Comparison of ENCODE assay signal across 15 mouse cellular contexts in genomic region chr8:6973961-6974360, GRCm38 (mm10).
"Had no signal": no experiment of that assay in that cellular context is flagged by ENCODE, and none has a peak within 500 bp of the region (broad histone marks: within the 10 kb centered on the region; RNA-seq: fewer than 3 reads in every experiment).

No protein-coding gene starts in this region.

- DNase-seq: kidney, adult 18-20 months; kidney, postnatal 10 days; kidney, postnatal 4 days; liver; liver, embryonic 13.5 days; liver, postnatal 0 days; lung, postnatal 14 days; midbrain, embryonic 14.5 days; right cerebral cortex, postnatal 14 days; thymus, postnatal 36 days had no signal

- H3K4me2 ChIP-seq: limb, embryonic 12.5 days; liver, embryonic 13.5 days; lung, embryonic 15.5 days had no signal

- H3K4me3 ChIP-seq: layer of hippocampus, adult 2 months; limb, embryonic 12.5 days; liver, embryonic 13.5 days; lung, embryonic 15.5 days; megakaryocyte, embryonic 14.5 days had no signal

- H3K27me3 ChIP-seq: liver, embryonic 13.5 days; lung, embryonic 15.5 days; megakaryocyte, embryonic 14.5 days had no signal

- H3K9me3 ChIP-seq: limb, embryonic 12.5 days; liver, embryonic 13.5 days; lung, embryonic 15.5 days had no signal

- ATAC-seq: liver, postnatal 0 days had no signal

- H3K36me3 ChIP-seq: limb, embryonic 12.5 days; liver, embryonic 13.5 days; lung, embryonic 15.5 days had no signal

- H3K27ac ChIP-seq: layer of hippocampus, adult 2 months; limb, embryonic 12.5 days; liver, embryonic 13.5 days; lung, embryonic 15.5 days; macrophage had no signal

- H3K9ac ChIP-seq: limb, embryonic 12.5 days; liver, embryonic 13.5 days; liver, postnatal 0 days; lung, embryonic 15.5 days had no signal

- H3K4me1 ChIP-seq: limb, embryonic 12.5 days; liver, embryonic 13.5 days; lung, embryonic 15.5 days; megakaryocyte, embryonic 14.5 days had no signal
